Mouse (Mus musculus): ENCODE measurements around the gene Znrf3.

DNA sequence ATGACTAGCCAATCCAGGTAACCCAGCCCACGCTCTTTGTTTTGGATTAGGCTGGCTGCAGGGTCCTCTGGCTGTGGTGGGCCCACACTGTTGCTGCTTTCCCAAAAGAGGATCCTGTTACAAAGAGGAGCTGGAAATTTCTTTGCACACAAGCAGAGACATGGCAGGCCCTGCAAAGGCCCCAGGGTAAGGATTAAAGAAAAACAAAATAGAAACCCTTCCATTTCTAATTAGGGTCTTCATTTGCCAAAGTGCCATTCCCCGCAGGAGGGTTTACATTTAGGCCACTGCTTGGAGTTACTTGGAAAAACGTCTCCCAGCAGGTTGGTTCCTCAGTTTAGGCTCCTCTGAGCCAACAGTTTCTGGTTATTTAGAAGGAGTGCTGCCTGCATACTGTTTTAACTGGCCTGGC is 130.3 kb downstream of the Znrf3 start:
- no peak for TF ChIP-seq POLR2A (IDR thresholded peaks at IDR 0.05; ENCODE audit: insufficient read depth, low read depth, low read length)
- no peak for TF ChIP-seq CTCF (IDR thresholded peaks at IDR 0.05; ENCODE audit: insufficient read depth, low read depth, low read length)
